Mouse (Mus musculus): Measurements from ENCODE around the gene Rassf1.

The Rassf1 gene

DNA sequence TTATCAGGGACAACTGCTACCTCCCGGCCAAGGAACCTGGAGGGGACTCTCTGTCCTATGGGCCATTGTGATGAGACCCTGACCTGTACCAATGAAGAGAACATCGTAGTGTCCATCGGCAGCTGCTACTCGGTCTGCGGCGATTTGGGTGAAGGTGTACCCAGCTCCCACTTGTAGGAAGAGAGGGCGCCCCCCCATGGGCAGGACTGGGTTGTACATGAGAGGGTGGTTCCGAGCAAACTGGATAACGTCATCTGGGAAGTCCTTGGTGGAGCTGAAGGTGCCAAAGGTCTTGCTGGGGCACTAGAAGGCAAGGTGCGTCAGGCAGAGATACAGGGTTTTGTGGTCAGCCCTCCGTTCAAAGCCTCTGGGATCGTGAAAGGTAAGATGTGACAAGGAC, 49.4 kb downstream of the Rassf1 start:
- no peak for DNase-seq (ENCODE audit: inconsistent age in 2 of 2, low spot score in 1 of 2)

DNA sequence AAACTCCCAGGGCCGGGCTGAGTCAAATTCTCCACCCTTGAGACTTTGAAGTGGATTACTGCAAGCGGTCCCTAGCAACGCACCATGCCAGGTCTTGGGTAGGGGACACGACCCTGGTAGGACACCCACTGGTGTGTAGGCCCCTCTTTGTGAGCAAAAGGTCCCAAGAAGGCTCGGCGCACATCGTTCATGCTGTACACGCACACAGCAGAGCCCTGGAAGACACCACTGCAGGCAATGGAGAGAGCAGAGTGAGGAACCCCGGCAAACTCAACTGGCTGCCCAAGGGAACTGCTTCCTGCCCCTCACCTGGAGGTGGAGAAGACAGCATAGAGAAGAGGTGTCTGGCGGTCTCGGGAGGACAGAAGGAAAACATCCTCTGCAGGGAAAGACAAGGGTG, 49.9 kb downstream of the Rassf1 start:
- no peak for DNase-seq (ENCODE audit: inconsistent age in 2 of 2, low spot score in 1 of 2)

DNA sequence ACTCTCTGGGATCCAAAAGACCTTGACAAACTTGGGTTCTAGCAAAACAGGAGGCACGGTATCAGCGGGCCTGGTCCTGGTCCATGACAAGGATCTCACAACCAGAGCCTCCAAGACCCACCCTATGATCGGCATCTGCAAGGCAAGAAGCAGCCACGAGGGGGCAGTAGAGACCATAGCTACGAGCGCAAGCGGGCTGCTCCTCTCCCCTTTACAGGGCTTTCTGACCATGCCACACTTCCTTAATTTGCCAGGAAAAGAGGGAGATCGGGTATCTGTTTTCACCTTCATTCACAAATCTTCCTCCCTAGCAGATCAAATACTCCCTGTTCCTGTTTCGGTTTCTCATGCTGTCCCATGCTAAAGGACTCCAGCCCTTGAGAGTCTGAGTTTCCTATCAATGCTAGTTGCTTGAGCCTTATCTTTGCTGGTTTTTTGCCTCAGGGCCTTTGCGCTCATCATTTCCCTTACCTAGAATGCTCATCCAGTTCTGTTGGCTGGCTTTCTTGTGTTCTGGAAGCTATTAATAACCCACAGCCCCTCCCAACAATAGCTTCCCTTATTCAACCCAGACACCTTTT, 50.8 kb downstream of the Rassf1 start:
- DNase-seq (ENCODE audit: inconsistent age in 2 of 2, low spot score in 1 of 2), result peak; percentile 90 to 97

DNA sequence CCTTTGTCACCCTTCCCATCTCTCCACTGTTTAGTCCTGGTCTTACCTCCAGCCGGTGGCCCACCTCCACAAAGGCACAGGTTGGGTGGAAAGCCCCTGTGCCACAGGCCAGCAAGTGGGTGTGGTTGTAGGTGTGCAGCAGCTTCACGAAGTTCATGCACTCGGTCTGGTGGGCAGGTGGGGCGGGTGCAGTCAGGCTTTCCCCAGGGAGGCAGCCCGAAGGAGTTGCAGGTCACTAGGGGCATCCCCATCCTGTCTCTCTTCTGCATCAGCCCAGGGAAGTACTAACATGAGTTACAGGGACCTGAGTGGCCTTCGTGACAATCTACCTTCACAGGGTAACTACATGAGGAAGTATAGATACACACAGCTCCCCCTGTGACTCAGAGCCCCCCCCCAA, 51.9 kb downstream of the Rassf1 start:
- DNase-seq (ENCODE audit: inconsistent age in 2 of 2, low spot score in 1 of 2), result no peak

DNA sequence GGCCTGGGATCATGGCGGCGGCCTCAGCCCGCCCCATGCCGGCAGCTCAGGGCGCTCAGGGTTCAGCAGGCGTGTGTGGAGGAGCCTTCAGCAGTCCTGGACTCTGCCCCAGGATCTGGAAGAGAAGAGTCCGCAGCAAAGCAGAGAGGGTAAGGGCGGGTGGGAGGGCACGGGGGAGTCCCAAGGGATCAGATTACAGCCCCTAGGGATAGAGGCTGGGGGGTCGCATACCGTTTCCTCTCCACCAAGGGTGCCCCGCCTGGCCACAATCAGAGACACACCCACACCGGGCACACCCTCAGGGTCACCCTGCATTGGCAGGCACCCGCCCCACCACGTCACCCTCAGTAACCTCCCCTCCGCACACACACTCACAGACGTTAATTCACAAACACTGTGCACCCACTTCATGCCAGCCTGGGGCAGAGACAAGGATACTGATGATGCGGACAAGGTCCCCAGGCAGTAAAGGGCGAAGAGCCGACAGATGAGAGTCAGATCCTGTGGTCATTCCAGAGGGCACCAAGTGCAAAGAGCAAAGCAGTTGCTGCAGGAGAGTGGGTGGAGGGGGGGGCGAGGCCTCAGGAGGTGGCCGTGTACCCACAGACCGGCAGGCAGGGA, 53.8 kb downstream of the Rassf1 start:
- peak in 1 of 2 experiments; percentile 69 for DNase-seq (ENCODE audit: inconsistent age in 2 of 2, low spot score in 1 of 2)

DNA sequence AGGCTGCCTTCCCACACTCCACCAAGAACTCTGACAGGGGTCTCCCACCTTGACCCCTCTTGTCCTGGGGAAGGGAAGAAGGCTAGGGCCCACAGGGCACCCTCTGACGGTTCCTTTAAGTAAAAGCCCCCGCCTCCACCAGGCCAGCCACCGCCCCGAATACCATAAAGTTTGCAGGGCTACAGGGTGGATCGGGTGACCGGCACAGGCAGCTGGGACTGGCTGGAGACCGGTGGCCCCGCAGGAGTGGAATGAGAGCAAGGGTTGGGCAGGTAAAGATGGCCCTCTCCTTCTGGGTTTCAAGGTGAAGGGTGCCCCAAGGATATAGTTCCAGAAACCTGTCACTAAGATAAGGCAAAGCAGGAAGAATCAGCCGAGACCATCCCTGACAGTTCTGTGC, 55.2 kb downstream of the Rassf1 start:
- no peak for DNase-seq (ENCODE audit: inconsistent age in 2 of 2, low spot score in 1 of 2)

DNA sequence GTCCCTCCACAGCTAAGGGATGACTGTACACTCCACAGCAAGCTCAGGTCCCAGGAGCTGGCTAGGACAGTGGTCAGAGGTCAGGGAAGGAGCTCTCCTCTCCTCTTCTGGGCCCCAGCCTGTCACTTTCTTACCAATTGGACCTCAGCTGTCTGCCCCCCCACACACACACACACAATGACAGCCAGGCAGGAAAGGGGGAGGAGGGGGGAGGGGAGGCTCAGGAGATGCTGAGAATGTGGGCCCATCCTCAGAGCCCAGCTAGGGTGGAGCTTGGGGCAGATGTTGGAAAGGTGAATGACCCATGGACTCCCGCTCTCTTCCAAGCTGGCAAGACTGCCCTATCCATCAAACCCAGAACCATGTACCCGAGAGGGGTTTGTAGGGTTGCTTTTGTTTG, 55.7 kb downstream of the Rassf1 start:
- no peak for DNase-seq (ENCODE audit: inconsistent age in 2 of 2, low spot score in 1 of 2)

DNA sequence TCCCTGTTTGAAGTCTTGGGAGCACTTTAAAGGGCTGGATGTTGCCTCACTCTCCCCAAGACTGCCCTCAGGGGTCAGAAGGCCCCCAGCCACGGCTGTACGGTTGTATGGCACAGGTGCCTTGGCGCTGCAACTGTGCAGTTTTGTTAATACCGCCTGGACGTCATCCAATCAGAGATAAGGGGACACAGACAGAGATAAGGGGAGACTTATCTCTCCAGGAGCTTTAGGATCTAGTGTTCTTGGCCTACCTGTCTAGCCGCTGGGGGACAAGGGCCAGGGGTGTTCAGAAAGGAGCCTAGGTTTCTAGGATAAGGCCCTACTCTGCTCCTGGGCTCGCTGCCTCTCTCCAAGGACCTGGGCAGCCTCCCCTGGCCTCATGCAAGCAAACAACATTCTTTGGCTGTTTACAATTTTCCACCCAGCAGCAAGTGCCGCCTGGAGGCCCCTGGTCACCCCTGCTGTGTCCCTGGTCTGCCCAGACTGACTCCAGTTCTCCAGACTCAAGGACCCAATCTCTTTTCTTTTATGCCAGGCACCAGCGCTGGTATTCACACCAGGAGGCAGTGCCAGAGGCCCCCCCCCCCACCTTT, 56.4 kb downstream of the Rassf1 start:
- DNase-seq (ENCODE audit: inconsistent age in 2 of 2, low spot score in 1 of 2), result no peak

DNA sequence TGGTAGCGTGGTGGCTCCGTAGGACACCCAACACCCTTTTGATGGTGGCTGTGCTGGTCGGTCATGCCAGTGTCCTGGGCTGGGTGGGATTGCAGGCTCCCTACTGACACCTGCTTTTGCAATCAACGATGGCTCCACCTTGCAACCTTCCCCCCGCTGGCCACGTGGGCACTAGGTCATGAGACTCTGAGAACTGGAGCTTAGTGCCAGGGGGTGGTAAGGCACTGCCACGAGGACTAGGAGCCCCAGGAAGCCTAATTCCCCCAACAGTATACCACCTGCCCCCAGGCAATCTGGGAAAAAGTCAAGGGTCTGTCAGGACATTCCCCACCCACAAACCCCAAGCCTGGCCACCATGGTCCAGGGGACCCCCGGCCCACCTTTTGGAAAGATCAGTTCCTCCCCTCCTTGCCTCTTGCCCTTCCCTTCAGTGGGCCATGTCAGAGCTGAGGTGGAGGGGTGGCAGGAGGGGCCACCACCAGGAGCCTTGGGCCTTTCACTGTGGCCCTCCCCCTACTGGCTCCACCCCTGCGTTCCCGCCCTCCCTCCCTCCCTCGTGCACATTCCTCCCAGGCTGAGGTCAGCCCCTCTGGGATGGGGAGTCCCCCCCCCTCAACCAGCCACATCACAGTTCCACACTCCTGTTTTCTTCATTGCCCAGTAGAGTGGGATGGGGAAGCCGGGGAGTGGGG, 57.5 kb downstream of the Rassf1 start, which contains the start of gene Sema3b:
TSS of gene Sema3b (minus strand) at position 489 of the 692 bp plus-strand sequence.
- no peak for DNase-seq (ENCODE audit: inconsistent age in 2 of 2, low spot score in 1 of 2)

DNA sequence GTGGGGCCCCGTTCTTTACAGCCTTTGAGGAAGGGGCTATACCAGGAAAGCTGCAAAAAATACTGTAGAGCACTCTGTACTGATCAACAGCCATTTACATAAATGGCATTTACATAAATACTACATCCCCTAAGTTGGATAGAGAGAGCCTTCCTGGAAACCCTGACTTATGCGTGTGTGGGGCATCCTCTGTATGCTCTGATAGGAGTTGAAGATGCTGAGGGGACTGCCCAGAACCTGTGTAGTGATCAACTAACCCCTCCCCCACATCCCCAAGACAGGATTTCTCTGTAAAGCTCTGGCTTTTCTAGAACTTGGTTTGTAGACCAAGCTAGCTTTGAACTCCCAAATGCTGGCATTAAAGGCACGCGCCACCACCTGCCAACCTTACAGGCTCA, 58.1 kb downstream of the Rassf1 start:
- DNase-seq (ENCODE audit: inconsistent age in 2 of 2, low spot score in 1 of 2), result no peak

DNA sequence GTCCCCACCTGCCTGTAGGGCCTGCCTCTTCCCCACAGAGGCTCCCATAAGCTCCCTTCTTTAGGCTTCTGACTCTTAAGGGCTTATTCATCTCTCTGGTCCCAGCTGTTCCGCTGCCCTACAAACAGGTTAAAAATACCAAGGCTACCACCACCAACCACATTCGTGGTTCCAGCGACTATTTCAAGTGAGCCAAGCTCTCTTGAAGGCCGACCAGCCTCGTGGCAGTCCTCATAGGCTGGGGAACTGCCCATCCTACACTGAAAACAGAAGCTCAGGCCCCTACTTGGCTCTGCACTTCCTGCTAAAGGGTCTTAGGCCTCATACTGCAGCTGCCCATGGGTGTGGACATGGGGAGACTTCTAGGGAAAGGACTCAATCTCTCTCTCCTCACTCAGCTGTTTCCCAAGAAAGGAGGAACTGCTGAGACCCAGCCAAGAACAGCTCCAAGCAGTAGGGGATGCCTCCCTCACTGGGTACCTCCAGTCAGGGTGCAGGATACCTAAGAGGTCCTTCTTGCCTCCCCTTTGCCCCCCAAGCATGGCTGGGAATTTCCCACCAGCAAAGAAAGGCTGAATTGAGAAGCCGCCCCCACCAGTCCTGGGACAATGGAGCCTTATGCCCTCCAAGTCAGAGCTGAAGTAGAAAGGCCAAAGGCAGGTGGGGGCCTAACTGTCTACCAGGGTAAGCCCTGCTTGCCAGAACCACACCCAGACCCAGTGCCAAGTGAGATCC, 60.3 kb downstream of the Rassf1 start:
- DNase-seq (ENCODE audit: inconsistent age in 2 of 2, low spot score in 1 of 2), result no peak
